In genomic region chr13:47895256-47895655, GRCm38 (mm10) we compare ENCODE assay signal across 25 mouse cellular contexts.
DNase-seq lines count a peak whose midpoint lies in the region; ATAC-seq lines count a peak whose summit lies in the region.
"Had no signal": no experiment of that assay in that cellular context is flagged by ENCODE, and none has a peak within 500 bp of the region (broad histone marks: within the 10 kb centered on the region; RNA-seq: fewer than 3 reads in every experiment).

No protein-coding gene starts in this region.

- H3K27me3 ChIP-seq in forebrain, embryonic 16.5 days (replicated peaks; ENCODE audit: control insufficient read depth, insufficient read depth, low read length) = no peaks in the 10 kb centered on the region
- H3K27me3 ChIP-seq: heart, embryonic 13.5 days; limb, embryonic 12.5 days had no signal

- 0 out of 2 replicates have a peak, but pooled peaks have one; percentile 36 for ATAC-seq in forebrain, embryonic 16.5 days
- ATAC-seq: activated CD4-positive, CD25-positive, alpha-beta regulatory T cell, adult 4 months; hindbrain, postnatal 0 days; intestine, embryonic 16.5 days had no signal

- peaks cover 9% of the 10 kb centered on the region; the same call in 1 of the 2 replicates for H3K4me1 ChIP-seq in forebrain, embryonic 16.5 days (replicated peaks; ENCODE audit: control insufficient read depth, insufficient read depth, low read length)
- H3K4me1 ChIP-seq: heart, embryonic 13.5 days; limb, embryonic 12.5 days had no signal

- no peaks in the 10 kb centered on the region for H3K36me3 ChIP-seq in forebrain, embryonic 16.5 days (ENCODE audit: control insufficient read depth, insufficient read depth)
- H3K36me3 ChIP-seq: embryonic facial prominence, embryonic 10.5 days; heart, embryonic 13.5 days; limb, embryonic 12.5 days had no signal

- peak; percentile 31 to 32 for DNase-seq in cerebellum, postnatal 10 days
- DNase-seq in cerebellum, adult 9-11 months = no peak
- DNase-seq in right cerebral cortex, postnatal 10 days (ENCODE audit: low spot score in 2 of 2) = peak; percentile 33 to 44
- DNase-seq in right cerebral cortex, adult 18-20 months = no peak
- no peak for DNase-seq in spleen, postnatal 36 days (ENCODE audit: low spot score in 2 of 2)
- DNase-seq in lung, postnatal 4 days = no peak
- DNase-seq in lung, postnatal 14 days = no peak
- DNase-seq: adrenal gland, adult 8-10 months; cerebellum, adult 8-10 months; gastrocnemius, postnatal 36 days; heart, adult 2 months; heart, postnatal 14 days; kidney, adult 9 months; kidney, postnatal 14 days; lung, adult 2 months; lung, postnatal 36 days; thymus, adult 18-20 months had no signal

- H3K4me2 ChIP-seq in forebrain, embryonic 16.5 days (ENCODE audit: low read length) = no peak overlapping the region
- H3K4me2 ChIP-seq: heart, embryonic 13.5 days; limb, embryonic 12.5 days; liver, embryonic 11.5 days had no signal

- no peak overlapping the region for H3K27ac ChIP-seq in forebrain, embryonic 16.5 days (ENCODE audit: low read length)
- H3K27ac ChIP-seq: embryonic facial prominence, embryonic 10.5 days; heart, adult 2 months; heart, embryonic 13.5 days; hindbrain, postnatal 0 days; limb, embryonic 12.5 days had no signal

- peaks cover 4% of the 10 kb centered on the region; the same call in 1 of the 2 replicates for H3K9me3 ChIP-seq in forebrain, embryonic 16.5 days (ENCODE audit: control insufficient read depth, low read length)

- H3K4me3 ChIP-seq in forebrain, embryonic 16.5 days (replicated peaks; ENCODE audit: low read length) = no peak overlapping the region
- H3K4me3 ChIP-seq: embryonic facial prominence, embryonic 10.5 days; heart, adult 2 months; heart, embryonic 13.5 days; limb, embryonic 12.5 days had no signal

- 41% methylated on average over 6 of the region's 6 CpGs for WGBS in forebrain, embryonic 16.5 days

- H3K9ac ChIP-seq in forebrain, embryonic 16.5 days (replicated peaks; ENCODE audit: low read depth, low read length) = no peak overlapping the region
- H3K9ac ChIP-seq: heart, embryonic 13.5 days; limb, embryonic 12.5 days had no signal

Comparison
In these comparisons a context has a peak if more than half of its experiments do, and no peak if none do; other contexts are left out.
1. DNase-seq: peak in cerebellum, postnatal 10 days (2 of 2) and right cerebral cortex, postnatal 10 days (2 of 2); none in cerebellum, adult 9-11 months (single experiment), right cerebral cortex, adult 18-20 months (single experiment), spleen, postnatal 36 days (0 of 2), lung, postnatal 4 days (0 of 2) and lung, postnatal 14 days (single experiment).